Mouse (Mus musculus): ENCODE measurements around the gene Arf1. TPM values are rescaled to one million over a fixed set of nuclear protein-coding genes. Genes with fewer than 3 reads are reported as not detected.

The Arf1 gene
- polyA plus RNA-seq, 1 experiment from 2014 or later: 583 TPM

DNA sequence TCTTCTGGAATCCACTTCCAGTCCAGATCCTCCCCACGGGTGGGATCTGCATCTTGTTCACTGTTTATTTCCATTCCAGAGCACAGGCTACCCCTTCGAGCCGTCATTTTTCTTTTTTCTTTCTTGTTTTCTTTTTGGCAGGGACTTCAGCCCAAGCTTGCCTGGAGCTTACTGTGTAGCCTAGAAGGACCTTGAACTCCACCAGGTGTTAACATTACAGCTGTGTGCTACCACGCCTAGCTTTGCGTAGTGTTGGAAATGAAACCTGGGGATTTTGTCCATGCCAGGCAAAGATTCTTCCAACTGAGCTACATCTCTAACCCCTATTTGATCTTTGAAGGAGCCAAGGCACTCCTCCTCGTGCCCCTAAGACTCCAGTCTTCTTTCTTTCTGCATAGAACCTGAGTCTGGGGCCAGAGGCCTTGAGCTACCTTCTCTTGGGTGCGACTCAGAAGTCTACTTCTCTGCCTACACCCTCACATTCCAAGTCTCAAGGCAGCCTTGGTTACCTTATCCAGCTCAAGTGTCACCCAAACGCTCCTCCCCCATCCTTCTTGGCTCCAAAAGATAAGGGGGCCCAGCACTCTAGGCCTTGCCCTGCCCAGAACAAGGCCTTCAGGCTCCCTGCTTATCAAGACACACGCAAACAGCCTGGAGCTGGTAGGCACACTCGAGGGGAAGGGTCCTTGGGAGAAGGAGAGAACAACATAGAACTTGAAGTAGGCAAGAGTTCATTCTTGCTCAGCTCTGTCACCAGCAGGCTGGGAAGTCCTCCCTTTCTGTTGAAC, 32.8 kb upstream of the Arf1 start:
- DNase-seq (ENCODE audit: low spot score, missing footprints) (no peak), ATAC-seq (ENCODE audit: low FRiP score) (no peak)
- Histone ChIP-seq H3K9me3 (ENCODE audit: control insufficient read depth, low read length) (no peaks in the 10 kb centered on the region), H3K36me3 (ENCODE audit: control insufficient read depth, insufficient read depth, low read length) (no peaks in the 10 kb centered on the region), H3K4me3 (ENCODE audit: low read depth, low read length) (no peak overlapping the region), H3K4me2 (no peak overlapping the region), H3K27me3 (ENCODE audit: control insufficient read depth, insufficient read depth, low read length) (peaks cover 32% of the 10 kb centered on the region), H3K4me1 (ENCODE audit: control insufficient read depth, insufficient read depth, low read length) (peaks cover 18% of the 10 kb centered on the region), H3K9ac (ENCODE audit: low read length) (no peak overlapping the region), H3K27ac (ENCODE audit: low read depth, low read length) (no peak overlapping the region)
- 80% methylated on average over 10 of the region's 10 CpGs for WGBS

DNA sequence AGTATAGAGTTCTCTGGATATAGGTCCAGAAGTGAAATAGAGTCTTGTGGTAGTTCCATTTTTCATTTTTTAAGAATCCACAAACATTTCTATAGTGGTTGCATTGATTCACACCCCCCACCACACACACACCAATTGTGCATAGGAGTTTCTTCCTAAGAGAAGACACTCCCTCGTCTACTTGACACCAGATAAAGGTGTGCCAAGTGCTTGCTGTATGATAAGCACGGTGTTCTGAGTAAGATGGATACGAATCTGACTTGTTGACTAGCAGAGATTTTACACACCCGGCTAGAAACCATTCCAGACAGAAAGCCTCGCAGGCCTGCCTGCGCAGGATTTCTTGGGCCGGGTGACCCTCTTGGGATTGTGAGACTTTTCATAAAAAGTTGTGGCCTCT, 31.6 kb upstream of the Arf1 start:
- Histone ChIP-seq H3K9me3 (ENCODE audit: control insufficient read depth, low read length) (no peaks in the 10 kb centered on the region), H3K27ac (ENCODE audit: low read depth, low read length) (no peak overlapping the region), H3K27me3 (ENCODE audit: control insufficient read depth, insufficient read depth, low read length) (peaks cover 21% of the 10 kb centered on the region), H3K36me3 (ENCODE audit: control insufficient read depth, insufficient read depth, low read length) (no peaks in the 10 kb centered on the region), H3K4me3 (ENCODE audit: low read depth, low read length) (no peak overlapping the region), H3K4me2 (no peak overlapping the region), H3K4me1 (ENCODE audit: control insufficient read depth, insufficient read depth, low read length) (peaks cover 9% of the 10 kb centered on the region), H3K9ac (ENCODE audit: low read length) (no peak overlapping the region)
- WGBS: 89% methylated on average over 7 of the region's 7 CpGs
- DNase-seq (ENCODE audit: low spot score, missing footprints): no peak
- no peak for ATAC-seq (ENCODE audit: low FRiP score)

DNA sequence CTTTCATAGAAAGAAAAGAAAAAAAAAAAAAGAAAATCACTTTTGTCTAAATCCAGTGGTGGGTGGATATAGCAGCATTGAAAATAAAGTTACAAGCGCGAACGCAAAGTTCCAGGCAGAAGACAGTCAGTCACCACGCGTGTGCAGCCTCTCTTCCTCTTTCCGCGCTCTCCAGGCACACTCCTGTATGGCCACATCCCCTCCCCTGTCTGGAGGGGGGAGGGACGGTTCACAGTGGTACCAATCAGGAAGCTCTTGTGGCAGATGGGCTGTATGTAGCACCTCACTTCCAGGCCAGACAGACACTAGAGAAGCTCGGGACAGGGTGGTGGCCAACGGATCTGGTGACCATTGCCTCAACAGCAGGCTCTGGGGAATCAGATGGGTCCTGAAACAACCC, 20.0 kb upstream of the Arf1 start:
- WGBS: 77% methylated on average over 10 of the region's 10 CpGs

DNA sequence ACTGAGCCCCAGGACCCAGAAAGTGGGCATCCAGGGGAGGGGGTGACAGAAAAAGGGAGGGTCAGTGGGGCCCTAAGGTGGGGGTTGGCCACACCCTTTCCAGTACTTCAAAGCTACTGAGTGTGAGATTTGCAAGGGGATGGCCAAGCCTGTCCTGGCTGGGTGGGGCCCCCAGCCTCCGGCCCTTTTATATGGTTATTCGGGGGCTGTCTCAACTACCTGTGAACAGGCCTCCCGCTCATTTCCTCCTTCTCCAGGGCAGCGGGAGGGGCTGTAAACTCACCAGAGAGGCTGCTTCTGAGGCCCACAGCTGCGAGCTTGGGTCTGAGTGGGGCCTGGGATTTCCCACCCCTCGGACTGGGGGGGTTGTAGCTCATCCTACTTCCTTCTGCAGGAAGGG, 15.8 kb upstream of the Arf1 start:
- no peak overlapping the region for H3K27ac ChIP-seq (ENCODE audit: low read depth, low read length)
- no peaks in the 10 kb centered on the region for H3K9me3 ChIP-seq (ENCODE audit: control insufficient read depth, low read length)
- H3K27me3 ChIP-seq (ENCODE audit: control insufficient read depth, insufficient read depth, low read length): peaks cover 2% of the 10 kb centered on the region
- peaks cover under 1% of the 10 kb centered on the region for H3K4me1 ChIP-seq (ENCODE audit: control insufficient read depth, insufficient read depth, low read length)
- no peak overlapping the region for H3K9ac ChIP-seq (ENCODE audit: low read length)
- H3K36me3 ChIP-seq (ENCODE audit: control insufficient read depth, insufficient read depth, low read length): no peaks in the 10 kb centered on the region
- no peak overlapping the region for H3K4me3 ChIP-seq (ENCODE audit: low read depth, low read length)
- 57% methylated on average over 6 of the region's 6 CpGs for WGBS
- no peak for ATAC-seq (ENCODE audit: low FRiP score)
- DNase-seq (ENCODE audit: low spot score, missing footprints): no peak
- H3K4me2 ChIP-seq: no peak overlapping the region

More for the DNA sequence above, 20.0 kb upstream of the Arf1 start:
- Histone ChIP-seq H3K27ac (ENCODE audit: low read depth, low read length) (no peak overlapping the region), H3K9ac (ENCODE audit: low read length) (no peak overlapping the region), H3K9me3 (ENCODE audit: control insufficient read depth, low read length) (no peaks in the 10 kb centered on the region), H3K4me2 (no peak overlapping the region), H3K4me1 (ENCODE audit: control insufficient read depth, insufficient read depth, low read length) (no peaks in the 10 kb centered on the region), H3K27me3 (ENCODE audit: control insufficient read depth, insufficient read depth, low read length) (0 out of 2 replicates have a peak, but pooled peaks cover 2% of the 10 kb centered on the region), H3K36me3 (ENCODE audit: control insufficient read depth, insufficient read depth, low read length) (no peaks in the 10 kb centered on the region), H3K4me3 (ENCODE audit: low read depth, low read length) (no peak overlapping the region)
- no peak for DNase-seq (ENCODE audit: low spot score, missing footprints)
- ATAC-seq (ENCODE audit: low FRiP score): no peak

DNA sequence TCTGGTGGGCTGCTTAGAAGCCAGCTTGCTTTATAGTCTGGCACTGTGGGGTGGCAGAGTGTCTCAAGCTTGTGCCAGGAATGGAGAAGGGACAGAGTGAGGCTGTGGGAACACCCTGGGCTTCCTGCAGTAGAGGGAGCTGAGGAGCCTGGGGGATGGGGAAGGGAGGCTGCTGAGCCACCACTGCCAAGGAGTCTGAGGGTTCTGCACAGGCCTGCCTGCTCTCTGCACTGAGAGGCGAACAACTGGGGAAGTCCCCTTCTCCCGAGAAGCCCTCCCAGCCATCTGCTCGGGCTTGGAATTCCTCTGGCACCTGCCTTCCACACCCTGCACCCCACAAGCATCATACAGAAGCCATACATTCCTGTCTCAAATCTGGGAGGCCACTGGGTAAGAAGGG, 13.8 kb upstream of the Arf1 start:
- peaks cover 2% of the 10 kb centered on the region for H3K27me3 ChIP-seq (ENCODE audit: control insufficient read depth, insufficient read depth, low read length)
- H3K4me2 ChIP-seq: no peak overlapping the region

DNA sequence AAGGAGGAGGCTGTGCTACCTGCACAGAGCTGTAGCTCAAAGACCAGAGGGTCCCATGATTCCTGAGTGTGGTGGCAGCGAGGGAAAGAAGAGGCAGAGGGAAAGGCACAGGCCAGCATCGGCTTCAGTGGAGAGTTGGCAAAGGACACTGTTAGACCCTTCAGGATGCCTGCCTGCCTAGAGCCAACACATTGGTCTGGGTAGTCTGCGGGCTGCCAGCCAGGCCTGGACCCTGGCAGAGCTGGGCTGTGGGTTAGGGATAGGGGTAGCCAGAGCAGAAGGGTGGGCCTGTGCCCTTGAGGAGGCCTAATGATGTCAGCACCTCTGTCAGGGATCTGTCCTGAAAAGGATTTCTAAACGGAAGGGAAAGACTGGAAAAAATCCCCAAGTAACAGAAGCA, 11.7 kb upstream of the Arf1 start:
- H3K4me2 ChIP-seq: no peak overlapping the region
- no peak for ATAC-seq (ENCODE audit: low FRiP score)
- DNase-seq (ENCODE audit: low spot score, missing footprints): no peak
- peaks cover 2% of the 10 kb centered on the region for H3K27me3 ChIP-seq (ENCODE audit: control insufficient read depth, insufficient read depth, low read length)
- H3K27ac ChIP-seq (ENCODE audit: low read depth, low read length): no peak overlapping the region
- no peaks in the 10 kb centered on the region for H3K36me3 ChIP-seq (ENCODE audit: control insufficient read depth, insufficient read depth, low read length)
- H3K4me3 ChIP-seq (ENCODE audit: low read depth, low read length): no peak overlapping the region
- H3K4me1 ChIP-seq (ENCODE audit: control insufficient read depth, insufficient read depth, low read length): peaks cover 5% of the 10 kb centered on the region
- no peak overlapping the region for H3K9ac ChIP-seq (ENCODE audit: low read length)
- WGBS: 82% methylated on average over 4 of the region's 4 CpGs
- H3K9me3 ChIP-seq (ENCODE audit: control insufficient read depth, low read length): no peaks in the 10 kb centered on the region

More for the DNA sequence above, 13.8 kb upstream of the Arf1 start:
- H3K9ac ChIP-seq (ENCODE audit: low read length): no peak overlapping the region
- no peaks in the 10 kb centered on the region for H3K36me3 ChIP-seq (ENCODE audit: control insufficient read depth, insufficient read depth, low read length)
- ATAC-seq (ENCODE audit: low FRiP score) (no peak), DNase-seq (ENCODE audit: low spot score, missing footprints) (no peak)
- WGBS: 35% methylated on average over 3 of the region's 3 CpGs
- H3K9me3 ChIP-seq (ENCODE audit: control insufficient read depth, low read length): no peaks in the 10 kb centered on the region
- no peak overlapping the region for H3K4me3 ChIP-seq (ENCODE audit: low read depth, low read length)
- peaks cover 5% of the 10 kb centered on the region for H3K4me1 ChIP-seq (ENCODE audit: control insufficient read depth, insufficient read depth, low read length)
- H3K27ac ChIP-seq (ENCODE audit: low read depth, low read length): no peak overlapping the region

DNA sequence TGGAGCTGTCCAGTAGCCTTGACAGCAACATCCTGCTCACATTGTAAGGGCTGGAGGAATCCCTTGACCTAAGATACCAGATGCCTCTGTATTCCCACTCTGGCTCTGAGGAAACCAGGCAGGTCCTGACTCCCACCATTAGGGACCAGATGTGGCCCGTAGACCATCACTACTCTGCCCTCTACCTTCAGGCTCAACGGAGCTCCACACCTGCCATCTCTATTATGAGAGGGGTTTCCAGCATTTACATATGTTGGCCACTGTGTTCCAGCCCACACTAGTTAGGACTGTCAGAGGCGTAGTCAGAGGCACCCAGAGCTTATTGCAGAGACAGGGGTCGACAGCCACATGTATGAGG, 11.3 kb upstream of the Arf1 start:
- Histone ChIP-seq H3K9me3 (ENCODE audit: control insufficient read depth, low read length) (no peaks in the 10 kb centered on the region), H3K27me3 (ENCODE audit: control insufficient read depth, insufficient read depth, low read length) (peaks cover 2% of the 10 kb centered on the region)
- WGBS: 59% methylated on average over 4 of the region's 4 CpGs

DNA sequence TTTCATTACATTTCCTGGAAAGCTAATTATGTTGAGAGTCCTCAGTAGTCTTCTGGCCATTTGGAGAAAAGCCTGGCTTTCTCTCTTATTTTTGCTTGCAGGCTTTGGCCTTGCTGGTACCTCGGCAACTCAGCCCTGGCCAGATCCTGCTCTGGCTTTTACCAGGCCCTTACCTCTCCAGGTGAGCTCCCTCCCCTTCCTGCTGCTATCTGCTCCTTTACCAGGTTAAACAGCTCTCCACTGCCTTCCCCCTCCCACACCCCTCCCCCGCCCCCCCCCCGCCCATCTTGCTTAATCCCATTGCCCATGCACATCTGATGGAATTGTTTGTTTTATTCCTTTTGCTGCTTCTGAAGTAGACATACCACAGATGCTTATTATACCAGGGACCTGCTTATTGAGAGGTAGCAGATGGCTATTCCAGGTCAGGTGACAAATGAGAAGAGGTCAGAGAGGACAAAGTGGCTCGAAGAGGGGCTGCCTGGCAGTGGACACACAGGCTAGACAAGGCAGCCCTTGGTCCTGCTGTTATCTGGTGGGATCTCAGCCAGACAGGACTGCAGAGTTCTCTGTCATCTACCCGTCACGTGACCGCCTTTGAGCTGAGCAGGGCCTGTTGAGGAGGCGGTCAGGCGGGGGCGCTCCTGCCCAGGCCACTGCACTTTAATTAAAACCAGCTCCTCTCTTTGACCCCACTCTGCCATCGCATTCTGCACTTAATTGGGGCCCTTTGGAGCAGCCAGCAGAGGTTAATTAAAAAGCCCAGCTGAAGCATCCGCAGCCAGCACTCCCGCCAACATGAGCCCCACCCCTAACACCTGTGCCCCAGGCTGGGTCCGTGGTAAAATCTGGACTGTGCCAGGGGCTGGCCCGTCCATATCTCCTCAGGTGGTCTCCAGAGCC, 10.7 kb upstream of the Arf1 start:
- no peaks in the 10 kb centered on the region for H3K9me3 ChIP-seq (ENCODE audit: control insufficient read depth, low read length)
- DNase-seq (ENCODE audit: low spot score, missing footprints) (peak; percentile 89), ATAC-seq (ENCODE audit: low FRiP score) (peak; percentile 88)
- H3K4me1 ChIP-seq (ENCODE audit: control insufficient read depth, insufficient read depth, low read length): peaks cover 5% of the 10 kb centered on the region
- H3K36me3 ChIP-seq (ENCODE audit: control insufficient read depth, insufficient read depth, low read length): no peaks in the 10 kb centered on the region
- H3K27me3 ChIP-seq (ENCODE audit: control insufficient read depth, insufficient read depth, low read length): no peaks in the 10 kb centered on the region; the same call in none of the 2 replicates
- no peak overlapping the region for H3K27ac ChIP-seq (ENCODE audit: low read depth, low read length)
- 5% methylated on average over 14 of the region's 15 CpGs for WGBS
- H3K4me3 ChIP-seq (ENCODE audit: low read depth, low read length): no peak overlapping the region
- H3K4me2 ChIP-seq: no peak overlapping the region; the same call in 1 of the 2 replicates
- no peak overlapping the region for H3K9ac ChIP-seq (ENCODE audit: low read length)

More for the DNA sequence above, 11.3 kb upstream of the Arf1 start:
- Histone ChIP-seq H3K27ac (ENCODE audit: low read depth, low read length) (no peak overlapping the region), H3K4me2 (no peak overlapping the region; the same call in 1 of the 2 replicates), H3K9ac (ENCODE audit: low read length) (no peak overlapping the region), H3K4me3 (ENCODE audit: low read depth, low read length) (no peak overlapping the region), H3K4me1 (ENCODE audit: control insufficient read depth, insufficient read depth, low read length) (peaks cover 5% of the 10 kb centered on the region), H3K36me3 (ENCODE audit: control insufficient read depth, insufficient read depth, low read length) (no peaks in the 10 kb centered on the region)
- peak; percentile 54; the same call in 1 of the 2 replicates for ATAC-seq (ENCODE audit: low FRiP score)
- DNase-seq (ENCODE audit: low spot score, missing footprints): no peak

DNA sequence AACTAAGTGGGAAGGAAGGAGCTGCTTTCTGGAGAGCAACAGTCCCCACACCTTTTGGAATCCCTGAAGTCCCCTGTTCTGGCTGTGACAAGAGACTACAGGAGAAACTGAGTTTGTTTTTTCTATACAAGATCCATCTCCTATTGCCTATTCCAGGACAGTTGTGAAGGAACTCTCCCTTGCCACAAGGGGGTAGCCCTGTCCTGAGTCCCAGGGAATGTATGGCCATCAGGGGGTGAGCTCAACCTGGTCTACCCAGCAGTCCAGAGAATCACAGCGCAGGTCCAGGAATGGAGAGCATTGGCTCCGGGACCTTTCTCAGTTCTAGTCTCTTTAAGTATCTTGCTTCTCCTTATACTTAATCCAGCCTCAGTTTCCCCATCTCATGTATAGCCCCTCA, 4.7 kb upstream of the Arf1 start:
- DNase-seq (ENCODE audit: low spot score, missing footprints) (no peak), ATAC-seq (ENCODE audit: low FRiP score) (no peak)
- H3K27me3 ChIP-seq (ENCODE audit: control insufficient read depth, insufficient read depth, low read length): no peaks in the 10 kb centered on the region
- no peak overlapping the region for H3K4me3 ChIP-seq (ENCODE audit: low read depth, low read length)
- H3K9ac ChIP-seq (ENCODE audit: low read length): no peak overlapping the region
- no peak overlapping the region for H3K27ac ChIP-seq (ENCODE audit: low read depth, low read length)
- H3K36me3 ChIP-seq (ENCODE audit: control insufficient read depth, insufficient read depth, low read length): no peaks in the 10 kb centered on the region
- 64% methylated on average over 2 of the region's 2 CpGs for WGBS
- no peak overlapping the region for H3K4me2 ChIP-seq
- peaks cover 6% of the 10 kb centered on the region; the same call in 1 of the 2 replicates for H3K4me1 ChIP-seq (ENCODE audit: control insufficient read depth, insufficient read depth, low read length)
- H3K9me3 ChIP-seq (ENCODE audit: control insufficient read depth, low read length): no peaks in the 10 kb centered on the region
